Mouse (Mus musculus): Measurements from ENCODE around the gene Gabarap. TPM values are rescaled to one million over a fixed set of nuclear protein-coding genes. Genes with fewer than 3 reads are reported as not detected.
"Not testable (repeated sequence)": the region's sequence is repeated elsewhere in the genome, so short reads cannot be mapped to it uniquely, and the experiment has no call there.

Gabarap gene
- total RNA-seq, 2 experiments from 2014 or later: 436 to 473 TPM

GRCm38 (mm10) chr11:69996161-69997061 lies 5.5 kb downstream of the Gabarap start:
- peak; percentile 58 to 64 for DNase-seq (ENCODE audit: low spot score in 2 of 2)

- DNase-seq (ENCODE audit: low spot score in 2 of 2): peak; percentile 93
These were observed 6.1 kb downstream of the Gabarap start for GRCm38 (mm10) chr11:69997070-69997509.

- DNase-seq (ENCODE audit: low spot score in 2 of 2): no peak
These were observed 7.9 kb downstream of the Gabarap start for GRCm38 (mm10) chr11:69998567-69999491.

GRCm38 (mm10) chr11:69999666-70000065 lies 8.7 kb downstream of the Gabarap start:
- no peak for DNase-seq (ENCODE audit: low spot score in 2 of 2)

- DNase-seq (ENCODE audit: low spot score in 2 of 2): peak; percentile 80 to 81
These were observed 9.5 kb downstream of the Gabarap start, which contains the start of gene Dvl2 for GRCm38 (mm10) chr11:70000396-70000898. Gene Dvl2, plus strand, starts transcription at chr11:70000595.

GRCm38 (mm10) chr11:70001159-70001558 lies 10.2 kb downstream of the Gabarap start:
- no peak for DNase-seq (ENCODE audit: low spot score in 2 of 2)

GRCm38 (mm10) chr11:70001865-70002264 lies 10.9 kb downstream of the Gabarap start:
- DNase-seq (ENCODE audit: low spot score in 2 of 2): no peak

GRCm38 (mm10) chr11:70002471-70002870 lies 11.5 kb downstream of the Gabarap start:
- DNase-seq (ENCODE audit: low spot score in 2 of 2): no peak

- no peak for DNase-seq (ENCODE audit: low spot score in 2 of 2)
These were observed 14.6 kb downstream of the Gabarap start for GRCm38 (mm10) chr11:70005521-70005920.

GRCm38 (mm10) chr11:70010033-70010432 lies 19.1 kb downstream of the Gabarap start:
- DNase-seq (ENCODE audit: low spot score in 2 of 2): no peak

GRCm38 (mm10) chr11:70010548-70010947 lies 19.6 kb downstream of the Gabarap start:
- DNase-seq (ENCODE audit: low spot score in 2 of 2): no peak

GRCm38 (mm10) chr11:70010961-70011360 lies 20.0 kb downstream of the Gabarap start:
- peak in 1 of 2 experiments; percentile 20 for DNase-seq (ENCODE audit: low spot score in 2 of 2)

- DNase-seq (ENCODE audit: low spot score in 2 of 2): no peak
These were observed 22.0 kb downstream of the Gabarap start for GRCm38 (mm10) chr11:70012931-70013330.

- DNase-seq (ENCODE audit: low spot score in 2 of 2): peak in 1 of 2 experiments; percentile 23
These were observed 22.5 kb downstream of the Gabarap start for GRCm38 (mm10) chr11:70013408-70013807.

GRCm38 (mm10) chr11:70014051-70014450 lies 23.1 kb downstream of the Gabarap start:
- peak in 1 of 2 experiments; percentile 18 for DNase-seq (ENCODE audit: low spot score in 2 of 2)

GRCm38 (mm10) chr11:70014880-70015558 lies 24.1 kb downstream of the Gabarap start, which contains the start of gene Acadvl:
Gene Acadvl, minus strand, starts transcription at chr11:70015411.
- peak; percentile 86 to 88 for DNase-seq (ENCODE audit: low spot score in 2 of 2)

- no peak for DNase-seq (ENCODE audit: low spot score in 2 of 2)
These were observed 24.7 kb downstream of the Gabarap start for GRCm38 (mm10) chr11:70015677-70016076.

GRCm38 (mm10) chr11:70016177-70016576 lies 25.2 kb downstream of the Gabarap start:
- not testable (repeated sequence) for DNase-seq (ENCODE audit: low spot score in 2 of 2)

- no peak for DNase-seq (ENCODE audit: low spot score in 2 of 2)
These were observed 25.7 kb downstream of the Gabarap start, which contains the start of gene Dlg4 for GRCm38 (mm10) chr11:70016669-70017068. Gene Dlg4, plus strand, starts transcription at chr11:70016942.

- no peak for DNase-seq (ENCODE audit: low spot score in 2 of 2)
These were observed 26.3 kb downstream of the Gabarap start for GRCm38 (mm10) chr11:70017199-70017767.

All from adrenal gland, adult 18-20 months (tissue).